Mouse (Mus musculus): ENCODE data around the gene Josd2.

- TF ChIP-seq CTCF (IDR thresholded peaks at IDR 0.05; ENCODE audit: low read depth) = no peak
- TF ChIP-seq EP300 (optimal IDR thresholded peaks at IDR 0.05) = no peak
Observed at GRCm38 (mm10) chr7:44500046-44500445, 32.3 kb downstream of the Josd2 start.
